Mouse (Mus musculus) heart, embryonic 16.5 days (tissue): ENCODE data around the gene Tldc2. TPM values are rescaled to one million over a fixed set of nuclear protein-coding genes. Genes with fewer than 3 reads are reported as not detected.

Experiments
- ATAC-seq: fragments of 200-750 bp; cut with Nextera tagmentation; replicated peaks from 2 replicates; pipeline ENCODE4 v1.8.0; 2017; ENCODE audit warnings: moderate number of reproducible peaks; ENCODE audit not compliant: insufficient read depth, low FRiP score; ENCODE audit errors: extremely low read depth
- H3K27ac ChIP-seq: fragments of 300-500 bp; sonication (generic); 2 replicates; pipeline ENCODE4 v1.5.1; 2014; ENCODE audit warnings: mild to moderate bottlenecking, low read length, control low read depth, moderate library complexity
- H3K27me3 ChIP-seq: fragments of 300-500 bp; sonication (generic); 2 replicates; pipeline ENCODE4 v1.6.1; 2014; ENCODE audit warnings: low read length, mixed read lengths; ENCODE audit not compliant: control insufficient read depth, insufficient read depth
- H3K36me3 ChIP-seq: fragments of 300-500 bp; sonication (generic); 2 replicates; pipeline ENCODE4 v1.6.1; 2014; ENCODE audit not compliant: control insufficient read depth, insufficient read depth
- H3K4me1 ChIP-seq: fragments of 300-500 bp; sonication (generic); 2 replicates; pipeline ENCODE4 v1.6.1; 2014; ENCODE audit warnings: low read length, mixed read lengths; ENCODE audit not compliant: control insufficient read depth, insufficient read depth
- H3K4me2 ChIP-seq: fragments of 300-500 bp; sonication (generic); 2 replicates; pipeline ENCODE4 v1.6.1; 2014; ENCODE audit warnings: low read depth, mild to moderate bottlenecking, control low read depth, low read length
- H3K4me3 ChIP-seq: fragments of 300-500 bp; sonication (generic); 2 replicates; pipeline ENCODE4 v1.5.1; 2014; ENCODE audit warnings: mild to moderate bottlenecking, control low read depth, low read length
- H3K9ac ChIP-seq: fragments of 300-500 bp; sonication (generic); 2 replicates; pipeline ENCODE4 v1.6.1; 2014; ENCODE audit warnings: low read length, control low read depth
- H3K9me3 ChIP-seq: fragments of 300-500 bp; sonication (generic); replicated peaks from 2 replicates; pipeline ENCODE4 v1.6.1; 2016; ENCODE audit warnings: low read length; ENCODE audit not compliant: control insufficient read depth
- WGBS: fragments of 180-500 bp; shearing (Covaris S2); extraction: QIAGEN DNeasy Blood & Tissue Kit; methylation state at CpG from one replicate; pipeline ENCODE4 v1.1.7; 2014; 5-methylcytosine and 5-hydroxymethylcytosine counted together
- polyA plus RNA-seq: library from polyadenylated mRNA; unstranded; fragments of >200 nt; fragmentation: Nextera tagmentation; extraction: Ambion mirVana; gene quantifications from 2 replicates; pipeline ENCODE4 v1.2.1, GENCODE M21; 2015

Tldc2 gene
- polyA plus RNA-seq, 1 experiment from 2014 or later: not detected

- Histone ChIP-seq H3K4me3 (no peak overlapping the region), H3K9me3 (peaks cover 3% of the 10 kb centered on the region; the same call in 1 of the 2 replicates), H3K9ac (no peak overlapping the region), H3K4me1 (peaks cover 7% of the 10 kb centered on the region), H3K27me3 (no peaks in the 10 kb centered on the region), H3K36me3 (no peaks in the 10 kb centered on the region), H3K4me2 (no peak overlapping the region), H3K27ac (no peak overlapping the region)
- no peak for ATAC-seq
- 74% methylated on average over 5 of the region's 5 CpGs for WGBS
Observed at GRCm38 (mm10) chr2:157138808-157139207, 52.0 kb downstream of the Tldc2 start.

GRCm38 (mm10) chr2:157139251-157139802 is 52.5 kb downstream of the Tldc2 start:
- no peak for ATAC-seq

GRCm38 (mm10) chr2:157141962-157142361 is 55.1 kb downstream of the Tldc2 start:
- Histone ChIP-seq H3K27ac (no peak overlapping the region), H3K27me3 (no peaks in the 10 kb centered on the region), H3K4me3 (no peak overlapping the region), H3K4me1 (no peaks in the 10 kb centered on the region), H3K36me3 (no peaks in the 10 kb centered on the region), H3K9me3 (peaks cover 3% of the 10 kb centered on the region; the same call in 1 of the 2 replicates), H3K9ac (no peak overlapping the region), H3K4me2 (no peak overlapping the region)
- no peak for ATAC-seq
- WGBS: 81% methylated on average over 4 of the region's 4 CpGs

More at GRCm38 (mm10) chr2:157139251-157139802, 52.5 kb downstream of the Tldc2 start:
- Histone ChIP-seq H3K4me1 (peaks cover 2% of the 10 kb centered on the region; the same call in 1 of the 2 replicates), H3K4me3 (no peak overlapping the region), H3K36me3 (no peaks in the 10 kb centered on the region), H3K9me3 (peaks cover 3% of the 10 kb centered on the region; the same call in 1 of the 2 replicates), H3K4me2 (no peak overlapping the region), H3K27me3 (no peaks in the 10 kb centered on the region), H3K27ac (no peak overlapping the region), H3K9ac (no peak overlapping the region)
- 69% methylated on average over 5 of the region's 5 CpGs for WGBS

- H3K9ac ChIP-seq: no peak overlapping the region
- H3K4me3 ChIP-seq: no peak overlapping the region
- H3K9me3 ChIP-seq: peaks cover 3% of the 10 kb centered on the region; the same call in 1 of the 2 replicates
- H3K4me1 ChIP-seq: no peaks in the 10 kb centered on the region
- no peak for ATAC-seq
- peaks cover 9% of the 10 kb centered on the region for H3K36me3 ChIP-seq
- no peak overlapping the region for H3K4me2 ChIP-seq
- WGBS: 81% methylated on average over 5 of the region's 5 CpGs
- H3K27me3 ChIP-seq: no peaks in the 10 kb centered on the region
- no peak overlapping the region for H3K27ac ChIP-seq
Observed at GRCm38 (mm10) chr2:157144132-157144531, 57.3 kb downstream of the Tldc2 start.

GRCm38 (mm10) chr2:157145173-157145572 is 58.3 kb downstream of the Tldc2 start:
- 56% methylated on average over 1 of the region's 1 CpGs for WGBS
- no peak for ATAC-seq
- Histone ChIP-seq H3K9me3 (no peaks in the 10 kb centered on the region), H3K4me3 (no peak overlapping the region), H3K4me1 (no peaks in the 10 kb centered on the region), H3K9ac (no peak overlapping the region), H3K27me3 (no peaks in the 10 kb centered on the region), H3K36me3 (peaks cover 16% of the 10 kb centered on the region), H3K27ac (no peak overlapping the region), H3K4me2 (no peak overlapping the region)

Other genes starting within 250 kb of the Tldc2 start
- 28.9 and 30.1 TPM in 2 replicates for gene Tgif2, start 247.0 kb upstream of the Tldc2 start, polyA plus RNA-seq
- 5.8 and 5.9 TPM in 2 replicates for gene 4930518I15Rik, start 229.1 kb upstream of the Tldc2 start, polyA plus RNA-seq
- 171 and 173 TPM in 2 replicates for gene Rab5if, start 223.9 kb upstream of the Tldc2 start, polyA plus RNA-seq
- 3.4 and 8.4 TPM in 2 replicates for gene Sla2, start 199.9 kb upstream of the Tldc2 start, polyA plus RNA-seq
- 41.4 and 60.0 TPM in 2 replicates for gene Ndrg3, start 95.0 kb upstream of the Tldc2 start, polyA plus RNA-seq
- 31.1 and 34.5 TPM in 2 replicates for gene Dsn1, start 79.9 kb upstream of the Tldc2 start, polyA plus RNA-seq
- 1.7 and 3.1 TPM in 2 replicates for gene Soga1, start 7.8 kb upstream of the Tldc2 start, polyA plus RNA-seq
- 15.3 and 17.0 TPM in 2 replicates for gene Samhd1, start 48.2 kb downstream of the Tldc2 start, polyA plus RNA-seq
- 15.1 and 16.3 TPM in 2 replicates for gene Rbl1, start 117.5 kb downstream of the Tldc2 start, polyA plus RNA-seq
- gene Rpn2, start 192.0 kb downstream of the Tldc2 start, polyA plus RNA-seq: 159 and 178 TPM in 2 replicates
- 0.24 and 0.59 TPM in 2 replicates for gene Mroh8, start 192.5 kb downstream of the Tldc2 start, polyA plus RNA-seq